Mouse (Mus musculus): Measurements from ENCODE around the gene Gsk3a. TPM values are rescaled to one million over a fixed set of nuclear protein-coding genes. Genes with fewer than 3 reads are reported as not detected.

Gsk3a gene
- total RNA-seq, 2 experiments from 2014 or later, result 67.5 to 69.2 TPM

DNA sequence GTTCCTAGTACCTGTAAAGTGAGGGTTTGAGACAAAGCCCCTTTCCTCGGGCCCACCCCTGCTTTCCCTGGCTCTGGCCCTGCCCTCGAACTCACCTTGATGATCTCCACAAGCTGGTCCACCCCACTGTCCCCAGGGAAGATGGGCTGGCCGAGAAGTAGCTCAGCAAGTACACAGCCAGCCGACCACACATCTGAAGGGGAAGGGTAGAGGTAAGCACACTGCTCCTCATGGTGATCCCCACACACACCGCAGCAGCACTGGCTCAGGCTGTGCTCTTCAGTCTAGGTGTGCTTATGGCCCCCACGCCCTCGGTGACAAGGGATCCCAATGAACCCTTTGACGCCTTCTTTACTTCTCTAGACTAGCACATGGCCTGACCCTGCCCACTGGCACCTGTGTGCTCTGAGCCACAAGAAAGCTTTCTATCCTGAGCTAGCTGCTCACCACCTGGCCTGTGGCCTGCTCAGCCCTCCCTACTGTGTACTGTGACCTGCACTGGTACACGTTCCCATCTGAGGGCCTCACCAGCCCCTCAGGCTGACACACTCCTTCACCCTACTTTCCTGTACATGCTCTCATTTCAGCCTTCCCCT lies 6.9 kb downstream of the Gsk3a start:
- no peak for DNase-seq
- intact Hi-C loops (cut with DNase I), result loop anchor here (10.0 kb wide), 1 partner anchor 346 kb away; the partner anchor contains the start of gene Rps19

DNA sequence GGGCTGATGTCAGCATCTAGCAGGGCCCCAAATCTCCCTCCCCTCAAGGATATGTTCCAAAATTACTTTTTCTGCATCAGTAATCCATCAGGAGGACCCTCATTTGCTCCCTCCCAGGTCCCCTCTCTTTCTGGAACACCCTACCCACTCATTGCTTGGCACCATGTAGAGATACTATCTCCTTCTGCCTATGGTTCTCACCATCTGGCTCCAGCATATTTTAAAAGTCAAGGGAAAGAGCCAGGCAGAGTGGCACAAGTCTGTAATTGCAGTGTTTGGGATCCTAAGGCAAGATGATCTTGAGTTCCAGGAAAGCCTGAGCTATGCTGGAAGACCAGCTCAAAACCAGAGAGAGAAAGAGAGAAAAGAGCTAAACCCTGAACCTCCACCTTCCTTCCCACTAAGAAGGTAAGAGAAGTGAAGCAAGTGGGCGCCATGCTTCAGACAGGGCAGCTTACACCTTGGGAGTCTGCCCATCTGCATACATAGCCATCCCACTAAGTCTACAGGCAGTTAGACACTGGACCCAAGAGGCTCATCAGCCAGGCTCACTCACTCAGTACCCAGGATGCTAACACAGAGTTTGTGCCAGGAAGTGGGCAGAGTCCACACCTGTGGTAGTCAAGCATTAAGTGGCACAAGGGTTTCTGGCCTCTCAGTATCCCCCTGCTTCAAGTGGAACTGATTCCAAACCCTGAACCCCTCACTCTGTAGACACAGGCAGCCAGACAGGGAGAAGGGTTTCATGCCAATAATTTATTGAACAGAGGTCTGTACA lies 9.9 kb downstream of the Gsk3a start:
- no peak for DNase-seq
- intact Hi-C loops (cut with DNase I), result no loop called here

DNA sequence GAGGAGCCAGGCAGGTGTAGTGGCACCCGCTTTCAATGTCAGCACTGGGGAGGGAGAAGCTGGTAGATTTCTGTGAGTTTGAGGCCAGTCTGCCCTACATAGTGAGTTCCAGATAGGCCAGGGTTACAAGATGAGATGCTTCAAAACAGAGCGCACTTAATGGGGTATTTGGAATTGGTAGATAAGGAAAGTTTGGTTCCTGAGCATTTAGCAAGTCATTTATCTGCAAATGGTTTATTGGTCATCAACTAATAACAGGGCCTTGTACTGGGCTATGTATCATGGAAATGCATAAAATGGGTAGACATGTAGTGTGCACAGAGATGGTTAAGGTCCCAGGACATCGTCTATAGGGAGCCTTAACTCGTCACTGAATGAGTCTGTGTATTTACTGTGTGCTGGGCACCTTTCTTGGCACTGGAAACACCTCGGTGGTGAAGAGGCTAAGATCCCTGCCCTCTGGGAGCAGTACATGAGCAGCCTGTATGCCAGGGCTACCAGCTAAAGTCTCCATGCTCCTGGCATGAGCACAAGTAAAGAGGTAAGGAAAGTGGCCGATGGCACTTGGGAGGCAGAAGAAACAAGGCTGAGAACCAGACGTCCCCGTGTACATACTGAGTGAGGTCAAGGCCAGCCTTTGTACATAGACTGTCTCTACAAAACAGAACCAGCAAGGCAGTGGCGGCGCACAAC lies 15.2 kb downstream of the Gsk3a start:
- intact Hi-C loops (cut with DNase I), result loop anchor here (2.0 kb wide), 1 partner anchor 14 kb away; the partner anchor contains the start of gene Gsk3a
- no peak for DNase-seq

DNA sequence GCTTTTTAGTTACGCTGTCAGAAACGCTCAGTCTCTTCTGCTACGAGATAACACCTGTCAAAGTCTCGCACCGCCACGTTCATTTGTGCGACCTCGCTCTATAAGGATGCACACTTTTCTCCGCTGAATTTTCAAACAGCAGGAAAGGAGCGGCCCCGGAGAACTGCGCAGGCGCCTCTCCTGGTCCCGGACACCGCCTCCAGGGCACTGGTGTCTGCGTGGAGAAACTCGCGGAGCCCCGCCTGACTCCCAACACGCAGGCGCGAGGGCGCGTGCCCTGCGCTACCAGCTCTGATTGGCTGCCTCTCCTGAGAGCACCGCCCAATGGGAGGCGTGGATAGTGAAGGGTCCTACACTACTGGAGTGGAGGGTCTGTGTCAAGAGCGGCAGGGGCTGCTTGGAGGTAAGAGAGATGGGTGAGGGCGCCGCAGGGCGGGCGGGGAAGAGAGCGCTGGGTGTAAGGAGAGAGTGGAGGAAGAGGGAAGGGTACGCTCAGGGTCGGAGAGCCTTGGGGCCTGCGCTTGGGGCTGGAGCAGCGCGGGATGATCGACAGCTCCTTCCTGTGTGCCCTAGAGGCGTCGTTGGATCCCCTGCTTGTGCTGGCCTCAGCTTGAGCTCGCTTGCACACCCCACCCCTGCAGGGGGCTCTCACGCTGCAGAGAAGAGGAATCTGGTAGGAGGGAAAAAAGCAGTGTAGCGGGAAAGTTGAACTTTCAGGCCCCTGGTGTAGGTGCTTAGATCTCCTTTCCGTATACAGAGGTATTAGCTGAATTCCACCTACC lies 16.4 kb downstream of the Gsk3a start, which contains the start of gene Zfp526:
Gene Zfp526, plus strand, starts transcription at position 324 of the 782 bp plus-strand sequence.
- DNase-seq, result peak; percentile 96 to 97
- intact Hi-C loops (cut with DNase I), result no loop called here

DNA sequence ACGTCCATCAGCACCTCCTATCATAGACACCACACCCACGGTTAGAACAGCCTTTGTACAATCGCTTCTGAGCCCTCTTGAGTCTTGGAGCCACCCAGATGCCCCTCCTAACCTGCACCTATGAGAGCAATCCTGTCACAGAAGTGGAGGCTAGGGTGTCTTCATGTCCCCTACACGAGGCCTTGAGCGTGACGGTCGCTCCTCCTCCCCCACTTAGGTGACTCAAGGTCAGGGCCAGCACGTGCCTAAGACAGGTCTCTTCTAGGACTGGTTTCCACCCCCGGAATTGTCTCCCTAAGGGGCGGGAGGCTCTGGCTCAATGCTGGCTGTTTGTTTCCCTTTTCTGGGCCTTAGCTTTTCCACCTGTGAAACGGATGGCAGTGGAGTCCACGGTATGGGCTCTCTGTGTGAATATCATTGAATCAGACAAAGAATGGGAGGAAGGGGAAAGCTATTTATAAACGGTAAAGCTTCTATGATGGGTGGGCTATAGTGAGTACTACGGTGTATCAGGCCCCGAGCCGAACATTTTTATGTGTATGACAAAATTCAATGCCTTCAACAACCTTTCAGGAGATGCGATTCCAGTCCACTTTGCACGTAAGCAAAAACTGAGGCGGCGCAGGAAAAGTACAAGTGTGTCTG lies 17.1 kb downstream of the Gsk3a start, which contains the start of gene Dedd2:
Gene Dedd2, minus strand, starts transcription at position 159 of the 645 bp plus-strand sequence.
- peak; percentile 47 to 48 for DNase-seq
- intact Hi-C loops (cut with DNase I), result no loop called here

DNA sequence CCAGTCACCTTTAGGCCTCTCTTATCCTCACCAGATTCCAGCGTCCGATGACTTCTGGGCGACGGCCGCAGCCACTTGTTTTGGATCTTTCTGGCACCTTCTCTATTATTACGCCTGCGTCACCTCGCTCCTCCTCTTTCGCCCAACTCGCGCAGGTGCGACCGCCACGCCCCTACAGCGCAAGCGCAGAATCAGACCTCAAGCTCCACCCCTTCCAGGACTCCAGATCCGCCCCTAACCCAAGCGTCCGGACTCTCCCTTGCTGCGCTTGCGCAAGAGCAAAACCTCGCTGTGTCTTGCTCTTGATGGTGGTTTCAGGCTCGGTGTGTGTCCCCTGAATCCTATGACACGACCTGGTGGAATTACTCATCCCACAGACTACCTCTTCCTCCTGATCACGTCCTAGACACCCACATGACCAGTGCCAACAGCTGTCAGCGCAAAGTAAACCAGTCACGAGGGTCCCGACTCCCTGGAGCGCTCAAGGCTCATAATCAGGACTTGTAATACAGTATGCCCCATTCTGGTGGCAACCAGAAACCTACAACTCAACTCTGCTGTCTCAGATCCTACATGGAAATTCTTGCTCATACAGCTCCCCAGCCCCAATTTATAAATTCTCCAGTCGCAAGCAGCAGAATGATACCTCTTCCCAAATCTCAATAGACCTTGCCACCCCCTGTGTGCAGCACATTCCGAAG lies 17.7 kb downstream of the Gsk3a start:
- intact Hi-C loops (cut with DNase I), result no loop called here
- DNase-seq, result peak; percentile 95

DNA sequence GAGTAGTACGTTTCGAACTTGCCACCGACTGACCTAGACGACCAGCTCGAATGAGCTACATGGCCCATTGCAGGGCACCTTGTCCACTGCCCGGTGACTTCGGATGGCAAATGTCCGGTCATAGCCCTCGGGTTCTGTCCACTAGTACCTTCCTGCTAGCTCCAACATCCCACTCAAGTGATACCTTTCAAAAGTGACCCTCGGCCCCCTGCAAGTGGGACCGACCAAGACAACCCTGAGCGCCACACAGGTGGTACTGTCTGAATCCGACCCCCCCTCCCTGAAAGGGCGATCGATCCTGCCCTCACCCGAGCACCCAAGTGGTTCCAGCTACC lies 18.3 kb downstream of the Gsk3a start:
- no peak for DNase-seq
- intact Hi-C loops (cut with DNase I), result no loop called here

DNA sequence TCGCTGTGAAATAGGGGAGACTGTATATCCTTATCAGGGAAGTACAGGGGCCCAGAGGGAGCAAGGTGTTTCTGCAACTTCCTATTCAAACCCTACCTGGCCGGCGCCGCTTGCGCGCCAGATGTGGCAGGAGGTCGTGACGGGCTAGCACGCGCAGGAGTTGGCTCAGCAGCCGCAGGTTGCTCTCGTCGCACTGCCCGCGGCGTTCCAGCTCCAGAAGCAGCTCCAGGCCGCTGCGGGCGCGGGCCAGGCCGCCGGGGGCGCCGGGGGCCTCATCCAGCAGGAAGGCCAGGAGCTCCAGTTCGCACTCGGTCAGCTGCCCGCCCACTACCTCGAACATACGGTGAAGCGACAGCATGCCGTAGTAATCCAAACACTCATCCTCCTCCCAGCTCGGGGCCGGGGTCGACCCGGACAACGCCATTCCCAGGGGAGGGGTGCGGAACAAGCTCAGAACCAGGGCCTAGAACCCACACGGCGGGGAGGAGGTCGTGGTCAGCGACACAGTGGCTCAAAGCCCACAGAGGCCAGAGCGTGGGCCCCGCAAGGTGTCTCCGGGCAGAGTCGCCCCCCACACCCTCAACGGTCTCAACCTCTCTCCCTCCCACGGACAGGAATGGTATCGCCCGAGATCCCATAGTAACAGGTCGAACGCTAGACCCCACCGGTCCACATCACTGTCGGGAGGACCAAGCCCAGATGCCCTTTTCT lies 18.8 kb downstream of the Gsk3a start:
- intact Hi-C loops (cut with DNase I), result no loop called here
- peak in 1 of 2 experiments; percentile 55 for DNase-seq

DNA sequence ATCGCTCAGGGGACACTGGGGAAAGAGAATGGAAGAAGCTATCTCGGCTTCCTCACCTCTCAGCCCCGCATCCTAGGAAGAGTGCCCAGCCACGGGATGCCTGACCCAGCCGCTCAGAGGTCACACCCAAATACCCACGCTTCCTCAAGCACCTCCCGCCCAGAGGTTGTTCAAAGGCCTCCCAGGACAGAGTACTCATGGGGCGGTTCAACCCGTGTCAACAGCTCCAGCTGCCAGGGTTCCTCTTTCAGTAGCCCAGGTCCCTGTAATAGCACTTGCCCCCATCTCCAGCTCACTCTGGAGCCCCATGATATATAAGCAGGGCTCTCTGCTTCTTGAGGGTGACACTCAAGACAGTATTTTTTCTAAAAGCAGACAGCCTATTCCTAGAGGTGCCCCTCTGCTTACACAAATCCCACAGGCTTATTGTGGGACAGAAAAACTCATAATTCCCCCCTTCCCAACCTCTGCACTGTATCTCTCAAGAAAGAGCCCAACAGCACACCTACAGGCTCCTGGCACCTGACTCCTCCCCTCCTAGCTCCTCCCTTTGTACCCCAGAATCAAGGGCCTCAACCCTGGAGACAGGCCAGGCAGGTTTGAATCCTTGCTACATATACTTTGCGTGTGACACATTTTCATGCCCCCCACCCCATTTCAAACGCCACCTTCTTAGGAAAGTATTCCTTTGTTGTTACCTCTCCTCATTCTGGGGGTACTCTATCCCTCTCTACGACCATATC lies 19.8 kb downstream of the Gsk3a start:
- no peak for DNase-seq
- intact Hi-C loops (cut with DNase I), result no loop called here

DNA sequence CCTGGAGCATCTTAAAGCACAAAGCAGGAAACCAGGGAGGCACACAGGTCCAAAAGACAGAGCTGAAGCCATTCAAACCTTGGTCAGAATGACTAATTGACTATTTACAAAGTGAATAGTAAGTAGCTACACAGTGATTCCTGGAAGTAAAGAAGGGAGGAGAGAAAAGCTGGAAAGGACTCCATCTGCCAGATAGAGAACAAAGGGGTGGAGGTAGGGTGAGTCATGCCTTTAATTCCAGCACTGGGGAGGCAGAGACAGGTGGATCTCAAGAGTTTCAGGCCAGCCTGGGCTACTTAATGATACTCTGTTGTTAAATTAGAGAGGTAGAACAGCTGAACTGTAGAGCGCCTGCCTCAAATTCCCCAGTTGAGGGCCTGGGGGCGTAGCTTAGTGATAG lies 23.5 kb downstream of the Gsk3a start:
- intact Hi-C loops (cut with DNase I), result no loop called here
- no peak for DNase-seq

DNA sequence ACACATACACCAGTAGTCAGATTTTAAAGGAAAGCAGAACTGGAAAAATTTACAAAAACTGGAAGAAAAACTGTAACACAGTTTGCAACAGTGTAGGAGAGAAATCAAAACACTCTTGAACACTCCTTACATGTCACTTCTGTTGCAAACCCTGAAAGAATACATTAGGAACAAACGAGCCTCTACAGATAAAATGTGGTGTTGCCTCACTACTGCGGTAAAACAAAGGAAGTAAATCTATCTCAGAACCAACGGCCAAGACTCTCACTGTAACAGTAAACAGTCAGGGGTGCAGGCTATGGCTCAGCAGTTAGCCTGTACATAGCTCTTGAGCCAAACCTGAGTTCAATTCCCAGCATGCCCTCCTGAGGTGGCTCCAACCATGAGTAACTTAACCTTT lies 24.6 kb downstream of the Gsk3a start:
- intact Hi-C loops (cut with DNase I), result no loop called here
- DNase-seq, result no peak

DNA sequence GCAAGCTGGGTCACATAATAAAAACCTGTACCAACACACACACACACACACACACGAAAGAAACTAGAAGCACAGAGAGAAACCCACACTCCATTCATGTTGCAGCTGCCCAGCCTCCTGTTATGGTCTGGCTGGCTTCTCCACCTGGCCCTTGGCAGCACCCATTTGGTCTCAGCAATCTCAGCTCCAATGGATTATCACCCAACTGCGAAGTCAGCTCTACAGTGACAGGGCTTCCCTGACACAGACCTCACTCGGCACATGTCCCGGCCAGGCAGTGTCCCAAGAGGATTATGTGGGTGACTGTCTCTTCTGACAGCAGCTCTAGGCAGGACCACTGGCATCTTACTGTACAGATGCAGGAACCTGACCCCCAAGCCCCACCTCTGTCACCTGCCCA lies 27.2 kb downstream of the Gsk3a start:
- intact Hi-C loops (cut with DNase I), result no loop called here
- DNase-seq, result no peak

DNA sequence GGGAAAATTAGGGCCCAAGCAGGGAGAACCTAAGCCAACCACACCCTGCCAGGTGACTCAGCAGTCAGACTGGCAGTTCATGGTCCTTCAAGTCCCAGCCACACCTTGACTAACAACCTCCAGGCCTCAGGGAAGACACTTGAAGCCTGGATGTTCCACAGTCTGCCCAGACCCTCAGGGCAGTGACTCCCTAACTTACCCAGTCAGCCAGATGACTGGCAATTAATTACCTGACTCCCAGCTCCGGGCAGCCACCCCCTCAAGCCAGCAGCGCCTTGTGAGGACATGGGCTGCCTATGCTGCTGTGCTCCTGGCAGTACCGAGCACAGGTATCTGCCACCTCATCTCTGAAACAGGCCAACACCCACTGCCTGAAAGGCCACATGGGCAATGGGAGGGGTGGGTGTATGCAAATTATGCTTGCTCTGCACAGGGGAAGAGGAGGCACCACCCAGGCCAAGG lies 28.5 kb downstream of the Gsk3a start:
- intact Hi-C loops (cut with DNase I), result no loop called here
- DNase-seq, result no peak

DNA sequence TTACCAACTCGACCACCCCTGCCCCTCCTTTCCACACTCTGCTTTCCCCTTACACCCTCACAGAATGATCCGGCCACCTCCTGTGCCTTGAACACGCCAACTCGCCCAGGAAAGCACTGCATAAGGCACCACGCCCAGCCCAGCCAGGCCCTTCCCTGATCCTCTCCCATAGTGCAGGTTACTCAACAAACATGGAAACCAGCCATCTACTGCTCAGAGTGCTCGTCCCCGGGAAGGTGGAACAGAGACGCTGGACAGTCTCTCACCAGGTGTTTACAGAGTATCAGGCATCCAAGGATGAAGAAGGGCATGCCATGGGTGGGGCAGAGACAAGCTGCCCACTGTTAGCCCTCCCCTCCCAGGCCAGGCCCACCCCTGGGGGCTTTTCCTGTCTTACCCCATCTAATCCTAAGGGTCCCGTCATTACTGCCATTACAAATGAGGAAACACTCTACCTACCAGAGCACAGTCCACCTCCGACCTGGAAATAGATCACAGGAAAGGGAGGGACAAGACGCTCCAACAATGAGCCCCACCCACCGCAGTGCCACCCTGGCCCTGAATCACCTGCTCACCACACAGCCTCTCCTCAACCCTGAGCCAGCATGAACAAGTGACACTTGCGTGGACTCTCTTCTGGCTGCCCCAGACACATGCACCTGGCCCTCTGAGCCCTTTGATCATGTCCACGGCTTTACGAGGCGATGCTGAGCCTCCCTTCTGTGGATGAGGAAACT lies 31.4 kb downstream of the Gsk3a start:
- intact Hi-C loops (cut with DNase I), result no loop called here
- peak in 1 of 2 experiments; percentile 33 for DNase-seq

DNA sequence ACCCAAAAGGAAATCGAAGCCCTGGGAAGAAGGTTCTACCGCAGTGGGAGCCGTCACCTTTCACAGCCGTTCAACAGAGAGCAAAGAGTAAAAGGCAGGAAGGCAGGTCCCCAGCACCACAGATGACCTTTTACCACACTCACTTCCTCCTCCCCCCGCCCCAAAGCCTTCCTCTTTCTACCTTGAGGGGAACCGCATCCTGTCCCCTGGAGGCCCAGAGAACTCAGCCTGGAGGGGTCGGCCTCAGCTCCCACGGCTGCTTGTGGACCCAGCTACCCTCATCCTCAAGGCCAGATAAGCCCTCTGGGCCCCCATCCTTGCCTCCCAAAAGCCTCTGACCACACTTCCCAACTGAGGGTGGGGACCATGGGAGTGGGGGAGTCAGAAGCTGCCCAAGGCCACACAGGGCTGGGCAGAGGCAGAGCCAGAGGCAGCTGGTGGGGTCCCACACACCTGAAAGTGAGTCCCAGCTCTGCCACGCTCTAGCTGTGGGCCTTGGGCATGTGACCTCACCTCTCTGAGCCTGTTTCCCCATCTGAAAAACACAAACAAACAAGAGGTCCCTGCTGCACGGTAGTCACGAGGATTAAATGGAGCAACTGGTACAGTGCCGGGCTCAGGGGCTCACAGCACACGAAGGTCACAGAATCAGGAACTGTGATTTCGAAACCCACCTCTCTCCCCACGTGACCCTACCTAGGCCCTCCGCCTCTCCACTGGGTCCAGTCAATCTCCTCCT lies 32.1 kb downstream of the Gsk3a start:
- intact Hi-C loops (cut with DNase I), result no loop called here
- DNase-seq, result no peak

DNA sequence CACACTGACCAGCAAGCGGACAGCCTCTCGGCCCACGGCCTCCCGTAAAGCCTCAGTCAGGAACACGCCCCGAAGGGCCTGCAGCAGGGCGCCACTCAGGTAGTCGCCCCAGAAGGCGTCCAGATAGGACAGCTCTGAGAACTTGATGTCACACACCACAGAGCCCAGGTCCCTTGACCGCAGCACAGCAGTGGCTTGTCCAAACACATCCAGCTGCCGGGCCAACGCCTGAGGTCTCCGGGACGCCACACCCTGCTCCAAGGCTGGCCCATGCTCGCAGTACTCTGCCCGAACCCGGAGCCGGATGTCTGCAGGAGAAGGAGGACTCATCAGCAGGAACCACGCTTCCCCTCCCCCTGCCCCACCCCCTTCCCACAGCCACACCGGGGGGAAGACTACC lies 34.0 kb downstream of the Gsk3a start:
- intact Hi-C loops (cut with DNase I), result no loop called here
- no peak for DNase-seq
